Mouse (Mus musculus) embryonic fibroblast, embryonic 13.5 days (primary cell): ENCODE data around the gene Colq. TPM values are rescaled to one million over a fixed set of nuclear protein-coding genes. Genes with fewer than 3 reads are reported as not detected.

Experiments used
- H3K27ac ChIP-seq: 2 replicates; pipeline ENCODE4 v1.5.1; 2012; ENCODE audit warnings: low read length, control low read depth, inconsistent platforms; ENCODE audit not compliant: insufficient read depth
- H3K4me1 ChIP-seq: 2 replicates; pipeline ENCODE4 v1.6.1; 2011; ENCODE audit warnings: low read length; ENCODE audit not compliant: control insufficient read depth, insufficient read depth
- H3K4me3 ChIP-seq: 2 replicates; pipeline ENCODE4 v1.5.1; 2011; ENCODE audit warnings: mild to moderate bottlenecking, control low read depth, low read length; ENCODE audit not compliant: insufficient read depth
- CTCF ChIP-seq: IDR thresholded peaks from 2 replicates; pipeline ENCODE4 v1.5.1; 2011; ENCODE audit warnings: mild to moderate bottlenecking, control low read depth, low read length, moderate library complexity, borderline replicate concordance; ENCODE audit not compliant: insufficient read depth
- POLR2A ChIP-seq: IDR thresholded peaks from 2 replicates; pipeline ENCODE4 v1.6.1; 2011; ENCODE audit warnings: low read depth, mild to moderate bottlenecking, control low read depth, low read length, moderate library complexity
- polyA plus RNA-seq: library from polyadenylated mRNA; stranded (reverse); fragments of >200 nt; gene quantifications from 2 replicates; pipeline ENCODE4 v1.2.4, GENCODE M21; 2011; ENCODE audit warnings: low read depth; ENCODE audit not compliant: missing spikeins, insufficient read length

The Colq gene
- polyA plus RNA-seq, 1 experiment, result 0.42 TPM

DNA sequence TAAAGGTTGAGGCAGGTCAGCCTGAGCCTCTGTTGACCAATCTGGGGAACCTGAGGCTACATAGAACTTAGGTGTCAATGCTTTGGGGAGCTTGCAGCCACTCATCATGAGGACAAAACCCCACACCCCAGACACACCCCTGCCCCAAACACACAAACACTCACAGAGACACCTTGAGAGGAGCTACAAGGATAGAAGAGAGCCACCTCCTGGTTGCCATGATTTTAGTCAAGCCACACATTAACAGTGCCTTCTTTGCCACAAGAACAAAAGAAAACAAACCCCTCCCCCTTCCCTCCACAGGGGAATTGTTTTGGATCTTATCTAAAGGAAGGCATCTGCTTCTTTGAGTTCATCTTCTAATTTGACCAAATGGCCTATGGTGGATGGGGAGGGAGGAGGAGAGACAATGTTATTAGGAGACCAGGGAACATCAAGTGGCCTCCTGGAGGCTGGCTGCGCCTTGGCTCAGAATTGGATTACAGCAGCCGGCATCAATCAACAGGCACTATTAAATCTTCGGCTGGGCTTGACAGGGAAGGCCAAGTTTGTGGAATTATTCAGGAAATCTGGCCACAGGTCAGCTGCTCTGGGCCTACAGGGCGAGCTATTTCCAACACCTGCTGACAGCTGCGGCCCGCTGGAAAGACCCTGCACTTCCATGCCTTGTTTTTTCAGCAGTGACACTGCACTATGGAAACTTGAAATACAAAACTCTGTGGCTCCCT, 26.5 kb downstream of the Colq start:
- Histone ChIP-seq H3K4me1 (no peaks in the 10 kb centered on the region), H3K4me3 (no peak overlapping the region), H3K27ac (no peak overlapping the region)
- TF ChIP-seq POLR2A (no peak), CTCF (no peak)

DNA sequence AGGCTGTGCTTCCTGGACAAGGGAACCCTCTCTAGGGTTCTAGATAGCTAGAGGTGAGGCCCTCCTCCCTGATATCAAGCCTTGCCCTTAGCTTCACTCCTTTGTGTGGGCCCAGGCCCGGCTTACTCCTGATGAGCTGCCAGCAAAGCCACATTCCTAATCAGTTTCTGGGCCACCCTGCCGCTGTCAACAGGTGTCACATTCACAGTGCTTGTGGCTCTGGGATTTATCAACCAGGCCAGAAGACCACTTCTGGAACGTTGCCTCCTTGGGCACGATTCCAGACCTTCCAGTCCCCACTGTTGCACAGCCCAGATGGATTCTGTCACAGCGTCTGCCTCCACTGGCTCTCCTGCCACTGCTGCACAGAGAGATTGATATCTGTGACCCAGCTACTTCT, 30.3 kb downstream of the Colq start:
- no peak overlapping the region for H3K27ac ChIP-seq
- H3K4me1 ChIP-seq, result no peaks in the 10 kb centered on the region
- TF ChIP-seq POLR2A, result no peak
- TF ChIP-seq CTCF, result no peak
- no peak overlapping the region for H3K4me3 ChIP-seq

DNA sequence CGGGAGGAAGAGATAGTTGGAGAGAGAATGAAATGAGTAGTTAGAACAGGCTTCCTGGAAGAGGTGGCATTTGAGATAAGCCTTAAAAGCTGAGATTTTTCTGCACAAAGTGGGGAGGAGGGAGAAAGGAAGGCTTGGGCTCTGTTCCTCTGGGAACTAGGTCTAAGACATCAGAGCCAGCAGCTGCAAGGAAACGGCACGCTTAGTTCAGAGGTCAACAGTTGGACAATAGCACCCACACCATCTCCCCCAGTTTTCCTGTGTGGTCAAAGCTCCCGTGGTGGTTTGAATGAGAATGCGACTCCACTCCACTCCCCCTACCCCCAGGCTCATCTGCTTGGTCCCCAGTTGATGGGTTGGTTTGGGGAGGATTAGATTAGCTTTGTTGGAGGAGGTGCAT, 31.9 kb downstream of the Colq start:
- Histone ChIP-seq H3K4me3 (no peak overlapping the region), H3K27ac (no peak overlapping the region), H3K4me1 (no peaks in the 10 kb centered on the region)
- TF ChIP-seq CTCF (no peak), POLR2A (no peak)

DNA sequence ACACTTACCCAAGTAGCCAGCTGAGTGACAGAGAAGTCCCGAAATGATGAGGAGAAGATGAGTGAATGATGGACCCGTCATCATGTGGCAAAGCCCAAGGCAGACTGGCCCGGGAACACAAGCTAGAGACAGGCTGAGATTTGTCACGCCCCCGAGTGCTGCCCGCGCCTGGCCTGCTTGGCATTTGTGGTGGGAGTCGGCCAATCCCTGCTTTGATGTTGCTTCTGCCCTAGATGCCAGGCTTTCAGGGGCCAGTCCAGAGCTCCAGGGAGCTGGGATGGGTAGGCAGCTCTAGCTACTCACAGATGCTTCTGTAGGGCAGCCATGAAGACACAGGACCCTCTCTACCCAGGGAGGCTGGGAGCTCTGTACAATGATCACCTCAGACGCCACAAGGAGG, 33.4 kb downstream of the Colq start:
- no peak overlapping the region for H3K27ac ChIP-seq
- TF ChIP-seq POLR2A, result no peak
- no peaks in the 10 kb centered on the region for H3K4me1 ChIP-seq

DNA sequence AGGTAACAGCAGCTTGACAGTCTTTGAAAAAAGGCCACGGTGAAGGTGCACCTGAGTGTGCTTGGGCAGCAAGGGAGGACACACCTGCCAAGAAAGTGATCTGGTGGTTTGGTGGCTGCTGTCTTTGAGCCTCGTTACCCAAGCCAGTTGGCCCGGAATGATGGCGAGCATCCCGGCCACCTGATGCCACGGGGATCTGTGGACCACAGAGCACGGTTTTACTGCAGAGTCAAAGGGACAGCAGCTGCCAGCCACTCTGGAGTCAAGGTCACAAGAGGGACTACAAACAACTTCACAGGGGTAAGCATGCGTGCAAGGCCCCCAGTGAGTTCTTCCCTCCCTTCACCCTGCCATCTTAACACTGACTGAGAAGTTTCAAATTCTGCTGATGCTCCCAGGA, 33.9 kb downstream of the Colq start:
- Histone ChIP-seq H3K4me3 (no peak overlapping the region), H3K27ac (no peak overlapping the region), H3K4me1 (no peaks in the 10 kb centered on the region)
- TF ChIP-seq CTCF (no peak), POLR2A (no peak)

More for the DNA sequence above, 33.4 kb downstream of the Colq start:
- no peak overlapping the region for H3K4me3 ChIP-seq

DNA sequence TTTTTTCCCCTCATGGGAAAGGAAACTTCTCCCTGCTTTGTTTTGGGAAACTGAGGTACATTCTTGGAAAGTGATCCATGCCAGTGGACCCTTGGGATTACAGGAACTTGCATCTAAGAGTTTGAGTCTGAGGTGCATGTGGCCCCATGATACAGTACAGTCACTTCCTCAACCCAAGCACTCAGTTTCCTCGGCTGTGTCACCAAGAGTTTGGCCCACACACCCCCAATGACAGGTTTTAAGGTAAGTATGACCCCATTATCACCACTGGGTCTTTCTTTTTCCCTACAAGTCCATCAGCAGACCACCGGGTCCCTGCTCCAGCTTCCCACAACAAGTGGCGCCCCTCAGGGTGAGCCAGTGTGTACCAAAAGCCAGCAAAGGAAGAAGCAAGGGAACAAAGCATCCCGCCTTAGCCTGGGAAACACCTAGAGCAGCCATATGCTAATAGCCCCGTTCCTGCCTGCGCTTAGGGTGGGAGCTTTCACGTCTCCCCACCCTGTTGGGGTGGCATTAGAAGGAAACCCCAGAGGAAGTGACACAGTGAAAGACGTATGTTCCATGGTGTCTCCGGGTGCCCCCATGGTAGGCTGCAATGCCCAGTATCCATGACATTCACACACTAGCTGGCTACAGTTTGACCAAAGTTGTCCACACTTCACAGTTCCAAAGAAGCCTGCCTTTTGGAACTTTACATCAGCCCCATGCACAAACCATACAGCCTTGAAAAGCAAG, 34.5 kb downstream of the Colq start:
- TF ChIP-seq CTCF (no peak), POLR2A (no peak)
- H3K4me1 ChIP-seq, result no peaks in the 10 kb centered on the region
- no peak overlapping the region for H3K27ac ChIP-seq
- no peak overlapping the region for H3K4me3 ChIP-seq

DNA sequence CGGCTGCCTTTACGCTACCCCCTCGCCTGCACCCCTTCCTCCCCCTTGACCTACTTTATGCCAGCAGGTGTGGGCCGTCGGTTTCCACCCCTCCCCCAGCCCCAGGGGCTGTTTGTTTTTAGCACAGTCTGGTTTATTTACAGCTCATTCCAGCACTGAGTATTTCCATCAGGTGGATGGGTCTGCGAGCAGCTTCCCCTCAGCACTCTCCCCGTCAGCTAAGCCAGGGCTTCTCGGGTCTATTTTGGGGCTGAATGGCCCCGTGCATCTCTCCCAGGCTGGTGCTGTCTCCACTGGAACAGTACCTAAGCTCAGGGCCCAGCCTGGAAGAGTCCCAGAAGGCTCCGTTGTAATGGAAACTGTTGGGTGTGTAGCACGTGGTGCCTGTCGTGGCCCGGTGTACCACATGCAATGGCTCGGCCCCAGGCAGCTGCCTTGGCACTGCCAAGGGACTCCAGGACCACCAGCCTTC, 35.1 kb downstream of the Colq start:
- H3K4me1 ChIP-seq, result no peaks in the 10 kb centered on the region
- H3K4me3 ChIP-seq, result no peak overlapping the region
- no peak overlapping the region for H3K27ac ChIP-seq
- TF ChIP-seq POLR2A (no peak), CTCF (no peak)

DNA sequence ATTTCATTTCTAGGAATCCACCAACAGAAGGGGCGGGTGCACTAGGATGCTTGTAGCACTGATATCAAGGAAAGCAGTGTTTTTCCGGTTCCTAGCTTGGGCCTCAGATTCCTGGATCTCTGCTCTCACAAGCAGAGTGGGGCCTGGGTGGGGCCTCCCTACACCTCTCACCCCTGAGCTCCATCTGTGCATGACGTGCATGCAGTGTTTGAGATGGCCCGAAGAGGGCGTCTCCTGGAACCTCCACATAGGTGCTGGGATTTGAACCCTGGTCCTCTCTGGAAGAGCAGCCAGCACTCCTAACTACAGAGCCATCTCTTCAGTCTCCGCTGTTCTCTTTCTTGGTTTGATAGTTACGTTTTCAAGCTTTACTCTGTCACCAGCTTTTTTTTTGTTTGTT, 36.1 kb downstream of the Colq start:
- no peaks in the 10 kb centered on the region for H3K4me1 ChIP-seq
- TF ChIP-seq CTCF (no peak), POLR2A (no peak)
- no peak overlapping the region for H3K27ac ChIP-seq
- no peak overlapping the region for H3K4me3 ChIP-seq

DNA sequence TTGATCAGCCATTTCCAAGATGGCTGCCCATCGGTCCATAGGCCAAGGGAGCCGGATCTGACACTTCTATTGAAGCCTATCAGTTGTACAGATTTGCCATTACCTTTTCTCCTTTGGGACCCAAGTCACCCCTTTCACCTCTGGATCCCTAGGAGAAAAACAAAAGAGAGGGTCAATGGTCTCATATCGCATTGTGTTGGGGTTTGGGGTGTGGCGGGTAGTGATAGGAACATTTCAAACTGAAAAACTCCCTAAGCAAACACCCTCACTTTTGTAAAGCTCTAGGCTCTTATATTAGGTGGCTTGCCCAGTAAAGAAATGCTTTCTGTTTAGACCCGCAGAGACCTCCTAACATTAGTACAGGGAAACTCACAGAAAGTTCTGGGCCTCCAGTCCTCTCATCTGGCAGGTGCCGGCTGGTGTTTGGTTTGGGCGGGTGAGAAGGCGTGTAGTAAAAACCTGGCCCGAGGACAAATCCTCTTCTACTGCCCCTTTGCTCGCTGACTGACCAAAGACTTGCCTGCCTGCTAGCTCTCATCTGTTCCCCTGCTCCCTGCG, 47.2 kb downstream of the Colq start:
- Histone ChIP-seq H3K4me3 (no peak overlapping the region), H3K27ac (no peak overlapping the region), H3K4me1 (no peaks in the 10 kb centered on the region)
- no peak for TF ChIP-seq CTCF
- TF ChIP-seq POLR2A, result no peak

DNA sequence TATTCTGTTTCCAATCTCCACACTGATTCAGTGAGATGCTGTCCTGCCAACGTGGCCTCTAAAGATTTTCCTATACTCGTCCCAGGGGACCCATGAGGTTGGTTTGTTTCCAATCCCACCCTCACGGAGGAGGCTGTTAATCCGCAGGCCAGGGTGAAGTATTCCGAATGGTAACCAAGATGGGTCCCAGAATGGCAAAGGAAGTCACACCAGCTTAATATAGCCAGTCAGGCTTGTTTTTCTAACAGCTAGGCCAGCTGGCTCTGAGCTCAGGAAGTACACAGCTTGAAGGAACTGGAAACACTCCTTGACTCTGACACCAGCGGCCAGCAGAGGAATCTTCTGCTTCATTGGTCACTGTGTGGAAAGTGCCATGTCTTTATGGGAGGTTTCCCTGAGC, 53.8 kb downstream of the Colq start:
- Histone ChIP-seq H3K4me3 (no peak overlapping the region), H3K27ac (no peak overlapping the region), H3K4me1 (no peaks in the 10 kb centered on the region)
- no peak for TF ChIP-seq POLR2A
- no peak for TF ChIP-seq CTCF
